Mouse (Mus musculus) hindbrain, embryonic 13.5 days (tissue): Measurements from ENCODE around the gene Mtrf1l. TPM values are rescaled to one million over a fixed set of nuclear protein-coding genes. Genes with fewer than 3 reads are reported as not detected.
A peak's percentile ranks its signal among the peaks of the same experiment; 100 is the strongest.

Source experiments
- ATAC-seq: fragments of 200-750 bp; cut with Nextera tagmentation; 2 replicates; pipeline ENCODE4 v1.8.0; 2017; ENCODE audit warnings: moderate TSS enrichment; ENCODE audit not compliant: low FRiP score
- H3K27ac ChIP-seq: fragments of 300-500 bp; sonication (generic); 2 replicates; pipeline ENCODE4 v1.5.1; 2015; ENCODE audit warnings: inconsistent platforms, mild to moderate bottlenecking, moderate library complexity
- H3K27me3 ChIP-seq: fragments of 300-500 bp; sonication (generic); 2 replicates; pipeline ENCODE4 v1.6.1; 2015; ENCODE audit warnings: mild to moderate bottlenecking, inconsistent platforms
- H3K36me3 ChIP-seq: fragments of 300-500 bp; sonication (generic); 2 replicates; pipeline ENCODE4 v1.6.1; 2015; ENCODE audit warnings: mild to moderate bottlenecking, inconsistent platforms
- H3K4me1 ChIP-seq: fragments of 300-500 bp; sonication (generic); replicated peaks from 2 replicates; pipeline ENCODE4 v1.6.1; 2015; ENCODE audit warnings: inconsistent platforms
- H3K4me2 ChIP-seq: fragments of 300-500 bp; sonication (generic); 2 replicates; pipeline ENCODE4 v1.6.1; 2015; ENCODE audit warnings: inconsistent platforms, mild to moderate bottlenecking, moderate library complexity
- H3K4me3 ChIP-seq: fragments of 300-500 bp; sonication (generic); 2 replicates; pipeline ENCODE4 v1.5.1; 2015; ENCODE audit warnings: mild to moderate bottlenecking, inconsistent platforms
- H3K9ac ChIP-seq: fragments of 300-500 bp; sonication (generic); 2 replicates; pipeline ENCODE4 v1.6.1; 2015; ENCODE audit warnings: mild to moderate bottlenecking, inconsistent platforms
- H3K9me3 ChIP-seq: fragments of 300-500 bp; sonication (generic); 2 replicates; pipeline ENCODE4 v1.6.1; 2016; ENCODE audit warnings: inconsistent platforms
- WGBS: fragments of 180-500 bp; shearing (Covaris S2); methylation state at CpG from one replicate; pipeline ENCODE4 v1.1.7; 2015; 5-methylcytosine and 5-hydroxymethylcytosine counted together
- polyA plus RNA-seq: library from polyadenylated mRNA; unstranded; fragments of >200 nt; fragmentation: Nextera tagmentation; extraction: Ambion mirVana; gene quantifications from 2 replicates; pipeline ENCODE4 v1.2.1, GENCODE M21; 2015

Mtrf1l gene
- polyA plus RNA-seq, 1 experiment from 2014 or later: 12.6 TPM

- no peaks in the 10 kb centered on the region for H3K9me3 ChIP-seq
- peaks cover 18% of the 10 kb centered on the region for H3K4me1 ChIP-seq
- 2% methylated on average over 3 of the region's 3 CpGs for WGBS
- H3K9ac ChIP-seq: no peak overlapping the region
- peak overlapping the region; percentile 76 for H3K4me2 ChIP-seq
- H3K36me3 ChIP-seq: peaks cover 4% of the 10 kb centered on the region
- H3K27me3 ChIP-seq: no peaks in the 10 kb centered on the region
- ATAC-seq: 0 out of 2 replicates have a peak, but pooled peaks have one; percentile 1
- peak overlapping the region; percentile 76 for H3K4me3 ChIP-seq
- H3K27ac ChIP-seq: peak overlapping the region; percentile 88; the same call in 1 of the 2 replicates
Observed at GRCm38 (mm10) chr10:5824779-5825178, 1.1 kb upstream of the Mtrf1l start.

- Histone ChIP-seq H3K9me3 (no peaks in the 10 kb centered on the region), H3K4me2 (peak overlapping the region; percentile 76), H3K27me3 (no peaks in the 10 kb centered on the region), H3K27ac (peak overlapping the region; percentile 88), H3K4me1 (peaks cover 18% of the 10 kb centered on the region), H3K4me3 (peak overlapping the region; percentile 76), H3K36me3 (peaks cover 19% of the 10 kb centered on the region), H3K9ac (peak overlapping the region; percentile 88)
- no peak for ATAC-seq
- under 1% methylated on average over 22 of the region's 37 CpGs for WGBS
Observed at GRCm38 (mm10) chr10:5823291-5823739, 395 bp downstream of the Mtrf1l start.

GRCm38 (mm10) chr10:5818772-5819171, 4.9 kb downstream of the Mtrf1l start:
- H3K27me3 ChIP-seq: no peaks in the 10 kb centered on the region
- no peak for ATAC-seq
- H3K4me1 ChIP-seq: peaks cover 18% of the 10 kb centered on the region
- H3K9me3 ChIP-seq: no peaks in the 10 kb centered on the region
- H3K4me2 ChIP-seq: no peak overlapping the region
- H3K36me3 ChIP-seq: peaks cover 55% of the 10 kb centered on the region
- H3K9ac ChIP-seq: no peak overlapping the region
- H3K4me3 ChIP-seq: no peak overlapping the region
- H3K27ac ChIP-seq: no peak overlapping the region
- 96% methylated on average over 3 of the region's 3 CpGs for WGBS

GRCm38 (mm10) chr10:5815968-5816367, 7.7 kb downstream of the Mtrf1l start:
- Histone ChIP-seq H3K4me1 (0 out of 2 replicates have a peak, but pooled peaks cover 3% of the 10 kb centered on the region), H3K36me3 (peaks cover 79% of the 10 kb centered on the region), H3K27ac (no peak overlapping the region), H3K27me3 (no peaks in the 10 kb centered on the region), H3K4me3 (no peak overlapping the region), H3K9ac (no peak overlapping the region), H3K4me2 (no peak overlapping the region), H3K9me3 (no peaks in the 10 kb centered on the region)
- ATAC-seq: no peak
- 97% methylated on average over 2 of the region's 2 CpGs for WGBS

- Histone ChIP-seq H3K27ac (no peak overlapping the region), H3K36me3 (peaks cover 64% of the 10 kb centered on the region), H3K4me3 (no peak overlapping the region), H3K27me3 (no peaks in the 10 kb centered on the region), H3K9ac (no peak overlapping the region), H3K9me3 (no peaks in the 10 kb centered on the region), H3K4me1 (no peaks in the 10 kb centered on the region), H3K4me2 (no peak overlapping the region)
- ATAC-seq: no peak
- 92% methylated on average over 11 of the region's 11 CpGs for WGBS
Observed at GRCm38 (mm10) chr10:5813724-5814123, 10.0 kb downstream of the Mtrf1l start.

GRCm38 (mm10) chr10:5807683-5808082, 16.0 kb downstream of the Mtrf1l start:
- no peaks in the 10 kb centered on the region for H3K27me3 ChIP-seq
- ATAC-seq: no peak
- peaks cover 14% of the 10 kb centered on the region for H3K36me3 ChIP-seq
- H3K4me1 ChIP-seq: peaks cover 22% of the 10 kb centered on the region
- no peak overlapping the region for H3K9ac ChIP-seq
- no peak overlapping the region for H3K4me3 ChIP-seq
- WGBS: 87% methylated on average over 2 of the region's 2 CpGs
- no peaks in the 10 kb centered on the region for H3K9me3 ChIP-seq
- H3K4me2 ChIP-seq: no peak overlapping the region
- no peak overlapping the region for H3K27ac ChIP-seq

- Histone ChIP-seq H3K9ac (no peak overlapping the region), H3K9me3 (no peaks in the 10 kb centered on the region), H3K4me1 (peaks cover 24% of the 10 kb centered on the region), H3K4me3 (no peak overlapping the region), H3K27ac (no peak overlapping the region), H3K4me2 (no peak overlapping the region), H3K36me3 (peaks cover 9% of the 10 kb centered on the region), H3K27me3 (no peaks in the 10 kb centered on the region)
- 80% methylated on average over 4 of the region's 4 CpGs for WGBS
- no peak for ATAC-seq
Observed at GRCm38 (mm10) chr10:5806996-5807395, 16.7 kb downstream of the Mtrf1l start.

- Histone ChIP-seq H3K36me3 (peaks cover 8% of the 10 kb centered on the region), H3K27ac (peak overlapping the region; percentile 88), H3K27me3 (no peaks in the 10 kb centered on the region), H3K4me1 (peaks cover 24% of the 10 kb centered on the region), H3K4me3 (peak overlapping the region; percentile 63), H3K4me2 (peak overlapping the region; percentile 99), H3K9ac (peak overlapping the region; percentile 65), H3K9me3 (no peaks in the 10 kb centered on the region)
- peak; percentile 1; the same call in 1 of the 2 replicates for ATAC-seq
- WGBS: 21% methylated on average over 8 of the region's 8 CpGs
Observed at GRCm38 (mm10) chr10:5806416-5806815, 17.3 kb downstream of the Mtrf1l start.

- H3K27me3 ChIP-seq: no peaks in the 10 kb centered on the region
- under 1% methylated on average over 43 of the region's 43 CpGs for WGBS
Observed at GRCm38 (mm10) chr10:5805731-5806307, 17.9 kb downstream of the Mtrf1l start.

GRCm38 (mm10) chr10:5805243-5805730, 18.4 kb downstream of the Mtrf1l start, which contains the start of gene Fbxo5:
Fbxo5 (minus strand) TSS chr10:5805600.
- H3K4me1 ChIP-seq: peaks cover 24% of the 10 kb centered on the region
- H3K27ac ChIP-seq: peak within 1 kb of the TSS; percentile 88
- peaks cover 13% of the 10 kb centered on the region for H3K36me3 ChIP-seq
- under 1% methylated on average over 42 of the region's 42 CpGs for WGBS
- no peaks in the 10 kb centered on the region for H3K9me3 ChIP-seq
- peak; percentile 99 for ATAC-seq
- H3K4me2 ChIP-seq: peak within 1 kb of the TSS; percentile 99
- H3K4me3 ChIP-seq: peak within 1 kb of the TSS; percentile 63
- H3K9ac ChIP-seq: peak within 1 kb of the TSS; percentile 69
- no peaks in the 10 kb centered on the region for H3K27me3 ChIP-seq

More at GRCm38 (mm10) chr10:5805731-5806307, 17.9 kb downstream of the Mtrf1l start:
- Histone ChIP-seq H3K9me3 (no peaks in the 10 kb centered on the region), H3K4me2 (peak overlapping the region; percentile 99), H3K4me1 (peaks cover 24% of the 10 kb centered on the region), H3K9ac (peak overlapping the region; percentile 65), H3K36me3 (peaks cover 13% of the 10 kb centered on the region), H3K27ac (peak overlapping the region; percentile 88), H3K4me3 (peak overlapping the region; percentile 63)
- peak; percentile 96 for ATAC-seq

GRCm38 (mm10) chr10:5804691-5805156, 19.0 kb downstream of the Mtrf1l start:
- peak; percentile 38 for ATAC-seq
- peak overlapping the region; percentile 63 for H3K4me3 ChIP-seq
- H3K27me3 ChIP-seq: no peaks in the 10 kb centered on the region
- peak overlapping the region; percentile 99 for H3K4me2 ChIP-seq
- under 1% methylated on average over 24 of the region's 24 CpGs for WGBS
- H3K9ac ChIP-seq: peak overlapping the region; percentile 69
- H3K4me1 ChIP-seq: peaks cover 24% of the 10 kb centered on the region
- no peak overlapping the region for H3K27ac ChIP-seq
- H3K36me3 ChIP-seq: peaks cover 18% of the 10 kb centered on the region
- H3K9me3 ChIP-seq: no peaks in the 10 kb centered on the region

GRCm38 (mm10) chr10:5803739-5804138, 20.0 kb downstream of the Mtrf1l start:
- Histone ChIP-seq H3K9ac (peak overlapping the region; percentile 14; the same call in 1 of the 2 replicates), H3K4me2 (peak overlapping the region; percentile 99), H3K36me3 (peaks cover 21% of the 10 kb centered on the region), H3K27me3 (no peaks in the 10 kb centered on the region), H3K27ac (no peak overlapping the region), H3K4me1 (peaks cover 24% of the 10 kb centered on the region), H3K9me3 (no peaks in the 10 kb centered on the region), H3K4me3 (peak overlapping the region; percentile 26)
- no peak for ATAC-seq
- WGBS: 3% methylated on average over 1 of the region's 1 CpGs
